Mouse (Mus musculus) CH12.LX (cell line): ENCODE results near the gene Zkscan14.

Experiments used
- CHD1 ChIP-seq: IDR thresholded peaks from 2 replicates; pipeline ENCODE4 v1.6.1; 2012; ENCODE audit warnings: low read depth, low read length, improper control_type of control experiment, inconsistent platforms
- CTCF ChIP-seq, 2 experiments: IDR thresholded peaks in 1 of 2; conservative IDR thresholded peaks in 1 of 2; 2 replicates each; pipeline ENCODE4 v1.5.1; 2011 to 2012; ENCODE audit warnings: low read depth in 2 of 2, low read length in 2 of 2, improper control_type of control experiment in 1 of 2, inconsistent platforms in 1 of 2, mild to moderate bottlenecking in 1 of 2, moderate library complexity in 1 of 2
- MAZ ChIP-seq: IDR thresholded peaks from 2 replicates; pipeline ENCODE4 v1.6.1; 2012; ENCODE audit warnings: low read depth, mild to moderate bottlenecking, inconsistent platforms, low read length, improper control_type of control experiment, moderate library complexity
- NELFE ChIP-seq: IDR thresholded peaks from 2 replicates; pipeline ENCODE4 v1.6.1; 2011; ENCODE audit warnings: low read depth, low read length, improper control_type of control experiment
- POLR2A ChIP-seq: IDR thresholded peaks from 2 replicates; pipeline ENCODE4 v1.6.1; 2011; ENCODE audit warnings: low read depth, mild to moderate bottlenecking, improper control_type of control experiment, low read length

GRCm38 (mm10) chr5:145230641-145231040, 29.0 kb upstream of the Zkscan14 start:
- no peak for TF ChIP-seq MAZ
- TF ChIP-seq CTCF (conservative IDR thresholded peaks at IDR 0.05 in 1 of 2, IDR thresholded peaks at IDR 0.05 in 1 of 2; ENCODE audit: low read depth in 2 of 2, low read length in 2 of 2), result no peak
- TF ChIP-seq CHD1, result no peak
- no peak for TF ChIP-seq POLR2A
- TF ChIP-seq NELFE, result no peak
